ENCODE assay signal across 8 mouse cellular contexts in the genomic region with DNA sequence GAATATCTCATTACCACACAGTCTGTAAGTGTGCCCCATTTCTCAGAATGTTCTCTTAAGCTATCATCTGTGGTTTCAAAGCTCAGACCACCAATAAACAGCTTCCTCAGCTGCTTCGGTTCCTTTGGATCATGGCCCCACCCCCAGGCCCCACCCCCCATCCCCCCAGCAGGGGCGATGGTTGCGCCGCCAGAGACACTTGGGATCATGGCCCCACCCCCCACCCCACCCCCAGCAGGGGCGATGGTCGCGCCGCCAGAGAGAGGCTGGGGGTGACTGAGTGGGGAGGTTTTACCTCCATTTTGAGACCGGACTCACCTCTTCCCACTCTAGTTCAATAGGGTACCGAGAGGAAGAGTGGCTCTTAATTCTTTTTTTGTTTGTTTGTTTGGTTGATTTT. TPM values are rescaled to one million over a fixed set of nuclear protein-coding genes. Genes with fewer than 3 reads are reported as not detected.
A peak's percentile ranks its signal among the peaks of the same experiment; 100 is the strongest.
DNase-seq lines count a peak whose midpoint lies in the region; ATAC-seq lines count a peak whose summit lies in the region.

No protein-coding gene starts in this region.

- H3K9ac ChIP-seq in kidney, embryonic 14.5 days (ENCODE audit: low read depth, low read length), result no peak overlapping the region
- H3K9ac ChIP-seq in embryonic facial prominence, embryonic 12.5 days, result no peak overlapping the region
- H3K9ac ChIP-seq in intestine, embryonic 16.5 days (ENCODE audit: low read depth, low read length), result no peak overlapping the region
- no peak overlapping the region for H3K9ac ChIP-seq in midbrain, embryonic 15.5 days

- peaks cover 8% of the 10 kb centered on the region; the same call in 1 of the 2 replicates for H3K4me1 ChIP-seq in kidney, embryonic 14.5 days (ENCODE audit: control insufficient read depth, insufficient read depth, low read length)
- H3K4me1 ChIP-seq in embryonic facial prominence, embryonic 12.5 days, result peaks cover 12% of the 10 kb centered on the region
- H3K4me1 ChIP-seq in intestine, embryonic 16.5 days (ENCODE audit: control insufficient read depth, insufficient read depth, low read length), result peaks cover 11% of the 10 kb centered on the region
- H3K4me1 ChIP-seq in midbrain, embryonic 15.5 days, result peaks cover 17% of the 10 kb centered on the region

- no peaks in the 10 kb centered on the region for H3K36me3 ChIP-seq in kidney, embryonic 14.5 days (ENCODE audit: control insufficient read depth, insufficient read depth, low read length)
- no peaks in the 10 kb centered on the region for H3K36me3 ChIP-seq in embryonic facial prominence, embryonic 12.5 days
- no peaks in the 10 kb centered on the region for H3K36me3 ChIP-seq in intestine, embryonic 16.5 days (ENCODE audit: control insufficient read depth, insufficient read depth, low read length)
- no peaks in the 10 kb centered on the region for H3K36me3 ChIP-seq in midbrain, embryonic 15.5 days (replicated peaks)

- no peaks in the 10 kb centered on the region for H3K27me3 ChIP-seq in kidney, embryonic 14.5 days (ENCODE audit: control insufficient read depth, insufficient read depth, low read length)
- H3K27me3 ChIP-seq in embryonic facial prominence, embryonic 12.5 days, result no peaks in the 10 kb centered on the region
- H3K27me3 ChIP-seq in intestine, embryonic 16.5 days (replicated peaks; ENCODE audit: control insufficient read depth, insufficient read depth, low read length), result no peaks in the 10 kb centered on the region
- H3K27me3 ChIP-seq in midbrain, embryonic 15.5 days (replicated peaks), result no peaks in the 10 kb centered on the region

- 7% methylated on average over 10 of the region's 10 CpGs for WGBS in kidney, embryonic 14.5 days
- 4% methylated on average over 10 of the region's 10 CpGs for WGBS in embryonic facial prominence, embryonic 12.5 days
- 7% methylated on average over 10 of the region's 10 CpGs for WGBS in intestine, embryonic 16.5 days
- WGBS in midbrain, embryonic 15.5 days, result 6% methylated on average over 10 of the region's 10 CpGs

- DNase-seq in kidney, adult 18-20 months, result no peak
- no peak for DNase-seq in adrenal gland, adult 2 months
- no peak for DNase-seq in spleen, postnatal 14 days (ENCODE audit: low spot score in 2 of 2)
- no peak for DNase-seq in cerebellum, adult 9-11 months

- H3K4me3 ChIP-seq in kidney, embryonic 14.5 days (ENCODE audit: low read length), result peak overlapping the region; percentile 16; the same call in 1 of the 2 replicates
- no peak overlapping the region for H3K4me3 ChIP-seq in embryonic facial prominence, embryonic 12.5 days
- H3K4me3 ChIP-seq in intestine, embryonic 16.5 days (ENCODE audit: low read length), result no peak overlapping the region
- H3K4me3 ChIP-seq in midbrain, embryonic 15.5 days, result no peak overlapping the region

- peak overlapping the region; percentile 38; the same call in 1 of the 2 replicates for H3K4me2 ChIP-seq in kidney, embryonic 14.5 days (replicated peaks; ENCODE audit: low read depth, low read length)
- H3K4me2 ChIP-seq in embryonic facial prominence, embryonic 12.5 days (replicated peaks), result peak overlapping the region; percentile 44
- 0 out of 2 replicates have a peak overlapping the region, but pooled peaks have one; percentile 30 for H3K4me2 ChIP-seq in intestine, embryonic 16.5 days (ENCODE audit: low read depth, low read length)
- H3K4me2 ChIP-seq in midbrain, embryonic 15.5 days, result peak overlapping the region; percentile 30

- ATAC-seq in kidney, embryonic 14.5 days (ENCODE audit: low FRiP score, low TSS enrichment), result no peak
- no peak for ATAC-seq in embryonic facial prominence, embryonic 12.5 days (ENCODE audit: insufficient number of reproducible peaks, insufficient read depth, low FRiP score, low TSS enrichment)
- ATAC-seq in intestine, embryonic 16.5 days, result no peak
- no peak for ATAC-seq in midbrain, embryonic 15.5 days (replicated peaks)

- no peaks in the 10 kb centered on the region for H3K9me3 ChIP-seq in kidney, embryonic 14.5 days (ENCODE audit: control insufficient read depth, low read length)
- no peaks in the 10 kb centered on the region for H3K9me3 ChIP-seq in embryonic facial prominence, embryonic 12.5 days
- no peaks in the 10 kb centered on the region for H3K9me3 ChIP-seq in intestine, embryonic 16.5 days (ENCODE audit: control insufficient read depth, low read length)
- no peaks in the 10 kb centered on the region for H3K9me3 ChIP-seq in midbrain, embryonic 15.5 days

- no peak overlapping the region for H3K27ac ChIP-seq in kidney, embryonic 14.5 days (ENCODE audit: low read depth, low read length)
- no peak overlapping the region for H3K27ac ChIP-seq in embryonic facial prominence, embryonic 12.5 days
- H3K27ac ChIP-seq in intestine, embryonic 16.5 days (ENCODE audit: low read length), result no peak overlapping the region
- H3K27ac ChIP-seq in midbrain, embryonic 15.5 days, result no peak overlapping the region

RNA-seq across cellular contexts. Expression of a gene that starts 3.4 kb away (rescaled TPM):
- 22.8 and 36.8 TPM in 2 replicates for polyA plus RNA-seq in kidney, embryonic 14.5 days (2014; fragmentation: Nextera tagmentation; extraction: Ambion mirVana)
- polyA plus RNA-seq in embryonic facial prominence, embryonic 12.5 days (2016; fragmentation: Nextera tagmentation; extraction: Ambion mirVana), result 50.7 and 51.2 TPM in 2 replicates
- polyA plus RNA-seq in intestine, embryonic 16.5 days (2015; fragmentation: Nextera tagmentation; extraction: Ambion mirVana), result 29.9 and 32.5 TPM in 2 replicates
- polyA plus RNA-seq in midbrain, embryonic 15.5 days (2015; fragmentation: Nextera tagmentation; extraction: Ambion mirVana), result 42.8 and 43.2 TPM in 2 replicates
- 100 to 1,000 TPM; 145 TPM for total RNA-seq in adrenal gland, adult 2 months (2021)
- polyA plus RNA-seq in adrenal gland, adult 2 months (2012; rRNA removed), result 165 and 168 TPM in 2 replicates

RNA-seq across cellular contexts. Expression of a gene that starts 46.5 kb away (rescaled TPM):
- polyA plus RNA-seq in kidney, embryonic 14.5 days (2014; fragmentation: Nextera tagmentation; extraction: Ambion mirVana), result 21.8 and 22.0 TPM in 2 replicates
- 17.8 and 18.6 TPM in 2 replicates for polyA plus RNA-seq in embryonic facial prominence, embryonic 12.5 days (2016; fragmentation: Nextera tagmentation; extraction: Ambion mirVana)
- 10.3 and 12.4 TPM in 2 replicates for polyA plus RNA-seq in intestine, embryonic 16.5 days (2015; fragmentation: Nextera tagmentation; extraction: Ambion mirVana)
- 38.1 and 39.3 TPM in 2 replicates for polyA plus RNA-seq in midbrain, embryonic 15.5 days (2015; fragmentation: Nextera tagmentation; extraction: Ambion mirVana)
- total RNA-seq in adrenal gland, adult 2 months (2021), result 10 to 100 TPM in 1 of 2 experiments, 1 to 10 TPM in 1; 4.9 to 11.5 TPM
- polyA plus RNA-seq in adrenal gland, adult 2 months (2012; rRNA removed), result 6.6 and 8.7 TPM in 2 replicates
